Mouse (Mus musculus) adrenal gland, adult 18-20 months (tissue): Measurements from ENCODE around the gene Ak6. TPM values are rescaled to one million over a fixed set of nuclear protein-coding genes. Genes with fewer than 3 reads are reported as not detected.

Source experiments
- DNase-seq, 2 experiments: peaks; one replicate each; pipeline ENCODE4 v3.0.0; 2021 to 2022; ENCODE audit warnings: low spot score in 2 of 2
- total RNA-seq, 2 experiments: library from RNA; stranded (reverse); gene quantifications; 1 replicate in 1 of 2; 2 replicates in 1 of 2; pipeline ENCODE4 v1.2.3; 2021

Ak6 gene
- total RNA-seq, 2 experiments from 2014 or later = 70.0 to 71.9 TPM

DNA sequence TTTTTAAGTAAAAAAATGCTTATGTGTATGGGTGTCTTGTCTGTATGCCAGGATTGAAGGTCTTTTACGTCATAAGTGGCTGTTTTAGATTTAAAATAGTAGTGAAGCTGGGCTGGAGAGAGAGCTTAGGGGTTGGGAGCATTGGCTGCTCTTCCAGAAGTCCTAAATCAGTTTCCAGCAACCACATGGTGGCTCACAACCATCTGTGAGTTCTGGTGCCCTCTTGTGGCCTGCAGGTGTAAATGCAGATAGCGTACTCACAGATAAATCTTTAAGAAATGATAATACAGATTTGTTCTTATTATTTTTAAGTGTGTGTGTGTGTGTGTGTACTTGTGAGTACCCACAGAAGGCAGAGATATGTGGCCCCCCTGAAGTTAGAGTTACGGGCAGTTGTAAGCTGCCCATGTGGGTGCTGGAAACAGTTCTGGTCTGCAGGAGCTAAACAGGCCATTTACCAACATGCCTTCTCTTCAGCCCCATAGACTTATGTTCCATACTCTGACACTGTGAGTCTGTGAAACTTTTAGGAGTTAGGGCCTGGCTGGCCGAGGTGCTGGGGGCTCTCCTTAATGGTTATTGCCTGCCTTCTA is 9.2 kb downstream of the Ak6 start:
- DNase-seq = peak; percentile 29 to 46

DNA sequence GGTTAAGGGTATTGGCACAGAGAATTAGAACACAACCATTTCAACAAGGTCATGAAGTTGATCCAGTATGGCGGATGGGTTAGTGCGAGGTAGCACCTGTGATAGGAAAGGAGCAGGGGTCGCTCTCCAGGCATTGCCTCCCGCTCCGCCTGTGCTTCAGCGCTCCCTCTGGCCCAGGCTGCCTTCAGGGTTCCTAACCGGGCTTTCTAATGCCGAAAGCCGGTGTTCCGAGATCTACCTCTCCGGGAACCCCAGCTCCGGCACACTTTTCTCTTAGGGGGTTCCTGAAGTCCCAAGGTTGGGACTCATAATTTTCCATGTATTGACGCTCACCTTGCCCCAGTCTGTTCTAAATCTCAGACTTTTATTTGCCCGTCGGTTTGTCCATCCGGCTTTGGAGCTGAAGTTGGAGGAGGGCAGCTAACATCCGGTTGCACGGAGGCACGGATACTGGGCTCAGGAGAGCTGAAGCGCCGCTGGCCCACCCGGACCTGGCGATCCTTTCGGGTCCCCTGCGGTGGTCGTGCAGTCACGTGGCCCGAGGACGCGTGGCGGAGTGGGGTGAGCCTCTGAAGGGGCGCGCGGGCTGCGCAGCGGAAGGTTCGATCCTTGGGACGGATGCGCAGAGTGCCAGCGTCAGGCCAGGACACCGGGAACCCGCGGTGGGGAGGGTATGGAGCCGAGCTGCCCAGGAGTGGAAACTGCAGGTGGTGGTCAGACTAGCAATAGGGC is 18.7 kb downstream of the Ak6 start, which contains the start of gene Ccdc125:
Ccdc125 (plus strand) TSS at position 427 of the 732 bp plus-strand sequence.
- DNase-seq = peak in 1 of 2 experiments; percentile 10

DNA sequence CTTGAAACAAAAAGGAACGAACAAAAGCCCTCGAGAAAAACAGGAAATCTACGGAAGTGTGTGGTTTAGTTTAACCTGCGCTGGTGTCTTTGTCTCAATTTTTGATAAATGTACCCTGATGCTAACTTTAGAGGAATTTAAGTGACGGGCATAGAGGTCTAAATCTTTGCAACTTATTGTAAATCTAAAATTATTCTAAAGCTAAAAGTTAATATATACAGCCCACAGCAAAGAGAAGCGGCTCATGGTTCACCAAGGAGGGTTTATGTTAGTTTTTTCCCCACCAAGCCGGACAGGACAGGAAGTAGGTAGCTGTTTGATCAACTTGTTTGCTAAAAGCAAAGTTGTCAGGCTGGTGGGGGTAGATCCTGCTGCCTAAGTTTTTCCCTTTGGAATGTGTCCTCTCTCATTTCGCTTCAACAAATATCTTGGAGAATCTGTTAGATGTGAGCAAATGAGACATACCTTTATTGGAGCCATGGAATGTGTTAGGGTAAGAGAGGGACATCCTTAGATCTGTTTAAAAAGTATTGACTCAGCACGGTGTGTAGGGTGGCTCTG is 19.5 kb downstream of the Ak6 start:
- no peak for DNase-seq

DNA sequence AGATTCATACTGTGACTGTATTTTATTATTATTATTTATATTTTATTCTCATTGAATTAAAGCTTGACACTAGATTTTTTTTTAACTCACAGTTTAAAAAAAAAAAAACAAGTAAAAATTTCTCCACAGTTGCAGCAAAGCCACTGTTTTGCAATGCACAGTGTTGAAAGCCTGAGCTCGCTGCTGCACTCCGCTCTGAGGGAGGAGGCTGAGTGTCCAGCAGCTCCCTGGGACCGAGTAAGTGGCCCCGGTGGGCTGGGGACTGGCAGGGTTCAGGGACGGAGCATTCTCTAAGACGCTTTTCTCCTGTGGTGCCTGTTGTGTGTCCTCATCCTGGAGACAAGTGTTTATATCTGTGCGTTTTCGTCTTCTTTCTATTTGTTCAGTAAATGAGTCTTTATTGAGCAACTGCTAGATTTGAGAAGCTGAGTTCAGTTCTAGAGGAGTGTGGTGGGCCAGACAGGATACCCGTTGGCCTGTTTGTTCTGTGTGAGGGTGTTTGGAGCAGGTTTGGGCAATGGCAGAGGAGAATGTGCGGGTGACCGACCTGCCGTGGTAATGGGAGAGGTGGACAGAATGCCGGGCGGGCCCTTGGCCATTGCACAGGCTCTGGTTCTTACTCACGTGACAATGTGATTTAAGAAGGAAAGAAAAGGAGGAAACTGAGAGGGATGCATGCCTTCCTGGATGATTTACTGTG is 25.3 kb downstream of the Ak6 start:
- DNase-seq = no peak

DNA sequence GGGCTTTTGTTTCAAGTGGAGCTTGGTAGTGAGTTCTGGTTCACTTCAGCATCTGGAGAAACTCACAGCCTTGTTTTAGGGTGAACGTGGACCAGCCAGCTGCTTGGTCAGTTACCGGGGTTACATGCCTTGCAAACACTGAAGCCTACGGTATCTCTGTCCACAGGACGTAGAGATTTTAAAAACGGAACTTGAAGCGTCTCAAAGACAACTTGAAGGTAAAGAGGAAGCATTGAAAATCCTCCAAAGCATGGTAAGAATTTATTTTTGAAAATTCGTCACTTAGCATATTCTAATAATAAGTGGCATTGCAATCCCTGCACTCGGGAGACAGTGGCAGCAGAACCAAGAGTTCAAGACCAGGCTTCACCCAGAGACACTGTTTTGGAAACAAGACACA is 30.8 kb downstream of the Ak6 start:
- DNase-seq = no peak

DNA sequence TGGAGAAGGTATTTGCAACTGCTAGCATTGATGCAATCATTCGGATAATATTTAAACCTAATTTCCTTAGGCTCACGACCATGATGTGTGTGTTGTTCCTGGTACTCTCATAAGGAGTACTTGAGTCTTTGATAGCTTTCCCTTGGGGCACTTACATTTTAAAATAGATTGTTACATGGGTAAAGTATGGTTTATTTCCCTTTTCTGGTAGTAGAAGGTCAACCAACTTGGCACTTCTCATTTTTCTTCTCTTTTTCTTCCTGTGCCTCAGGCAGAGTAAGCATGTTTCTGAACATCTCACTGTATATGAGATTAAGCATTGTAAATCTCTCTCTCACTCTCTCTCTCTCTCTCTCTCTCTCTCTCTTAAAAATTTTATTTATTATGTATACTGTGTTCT is 32.1 kb downstream of the Ak6 start:
- DNase-seq = no peak

DNA sequence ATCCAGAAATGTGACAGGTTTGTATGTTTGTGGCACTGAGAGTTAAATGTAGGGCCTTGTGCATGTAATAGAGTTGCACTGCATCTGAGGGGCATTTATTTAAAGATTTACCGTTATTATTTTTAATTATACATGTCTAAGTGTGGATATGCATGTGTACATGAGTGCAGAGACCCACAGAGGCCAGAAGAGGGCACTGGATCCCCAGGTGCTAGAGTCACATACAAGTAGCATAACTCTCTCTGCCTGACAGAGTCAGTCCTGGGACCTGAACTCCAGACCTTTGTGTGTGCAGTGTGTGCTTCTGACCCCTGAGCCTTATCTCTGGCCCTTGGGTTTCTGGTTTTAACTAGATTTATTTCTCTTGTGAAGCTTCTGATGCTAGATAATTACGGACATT is 33.6 kb downstream of the Ak6 start:
- DNase-seq = no peak

DNA sequence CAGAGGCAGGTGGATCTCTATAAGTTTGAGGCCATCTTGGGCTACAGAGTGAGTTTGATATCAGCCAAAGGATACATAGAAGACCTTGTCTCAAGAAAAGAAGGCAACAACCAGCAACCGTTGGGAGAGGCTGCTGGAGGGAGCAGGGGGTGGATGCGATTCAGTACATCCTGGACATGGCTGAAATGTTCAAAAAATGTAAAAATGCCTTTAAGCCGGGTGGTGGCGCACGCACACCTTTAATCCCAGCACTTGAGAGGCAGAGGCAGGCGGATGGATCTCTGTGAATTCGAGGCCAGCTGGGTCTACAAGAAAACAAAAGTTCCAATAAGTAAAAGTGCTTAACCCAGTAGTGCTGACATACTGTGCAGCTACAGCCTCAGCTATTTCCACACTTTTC is 36.7 kb downstream of the Ak6 start:
- DNase-seq = no peak

DNA sequence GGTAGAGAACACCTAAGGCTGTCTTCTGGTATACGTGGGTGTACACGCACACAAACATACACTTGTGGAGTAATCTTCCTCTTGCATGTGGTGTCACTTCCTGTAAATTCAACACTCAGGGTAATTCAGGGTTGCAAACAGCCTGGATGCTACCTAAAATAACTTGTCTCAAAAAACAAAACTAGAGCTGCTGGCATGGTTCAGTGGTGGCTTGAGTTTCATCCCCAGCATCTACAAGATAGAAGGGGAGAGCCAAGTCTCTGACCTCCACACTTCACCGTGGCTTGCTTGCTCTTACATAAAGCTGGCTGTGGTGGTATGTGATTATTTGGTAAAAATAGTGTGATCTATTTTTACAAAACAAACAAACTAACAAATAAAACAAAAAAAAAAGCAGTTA is 46.8 kb downstream of the Ak6 start:
- DNase-seq = no peak

DNA sequence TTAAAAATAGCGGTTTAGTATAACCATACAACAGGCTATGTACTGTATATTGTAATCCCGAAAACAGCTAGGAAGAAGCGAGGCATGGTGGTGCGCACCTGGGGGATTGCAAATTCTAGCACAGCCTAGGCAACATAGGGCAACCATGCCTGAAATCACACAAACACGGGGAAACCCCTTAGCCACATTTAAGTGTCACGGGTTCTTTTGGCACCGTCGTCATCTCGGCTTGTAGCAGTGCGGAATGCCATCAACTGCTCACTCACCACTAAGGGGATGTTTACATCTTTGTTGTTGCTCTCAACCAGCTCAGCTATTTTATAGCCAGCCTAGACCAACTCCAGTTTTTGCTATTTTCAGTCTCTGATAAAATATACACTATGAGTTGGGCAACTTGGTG is 48.1 kb downstream of the Ak6 start:
- no peak for DNase-seq

DNA sequence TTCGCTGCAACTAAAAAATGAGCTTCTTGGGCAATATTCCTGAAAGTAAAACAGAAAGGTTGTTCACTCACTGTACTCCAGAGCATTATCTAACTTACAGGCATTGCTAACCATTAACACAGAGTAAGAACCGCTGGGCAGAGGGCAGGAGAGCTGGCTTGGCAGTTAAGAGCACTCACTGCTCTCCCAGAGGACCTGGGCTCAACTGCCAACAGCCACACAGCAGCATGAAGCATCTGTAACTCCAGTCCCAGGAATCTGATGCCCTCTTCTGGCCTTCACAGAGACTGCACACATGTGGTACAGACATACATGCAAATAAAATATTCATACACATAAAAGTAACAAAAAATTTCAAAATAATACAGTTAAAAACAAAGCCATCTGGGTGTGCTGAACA is 52.7 kb downstream of the Ak6 start:
- DNase-seq = no peak

DNA sequence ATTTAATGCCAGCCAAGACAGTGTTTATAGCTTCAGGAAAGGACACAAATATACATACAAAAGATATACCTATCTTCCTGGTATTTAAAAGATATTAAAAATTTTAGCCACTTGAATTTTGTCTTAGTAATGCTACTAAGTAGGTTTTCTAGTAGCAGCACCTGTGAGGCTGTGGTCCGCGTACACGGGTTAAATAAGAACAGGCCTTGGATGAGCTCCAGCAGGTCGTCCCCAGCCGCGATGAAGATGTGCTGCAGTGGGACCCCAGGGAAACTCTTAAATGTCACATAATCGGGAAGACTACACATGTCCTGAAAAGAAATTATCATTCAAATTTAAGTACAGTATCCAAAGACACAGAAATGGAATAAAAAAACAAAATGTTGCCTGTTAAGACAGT is 55.4 kb downstream of the Ak6 start:
- DNase-seq = no peak

DNA sequence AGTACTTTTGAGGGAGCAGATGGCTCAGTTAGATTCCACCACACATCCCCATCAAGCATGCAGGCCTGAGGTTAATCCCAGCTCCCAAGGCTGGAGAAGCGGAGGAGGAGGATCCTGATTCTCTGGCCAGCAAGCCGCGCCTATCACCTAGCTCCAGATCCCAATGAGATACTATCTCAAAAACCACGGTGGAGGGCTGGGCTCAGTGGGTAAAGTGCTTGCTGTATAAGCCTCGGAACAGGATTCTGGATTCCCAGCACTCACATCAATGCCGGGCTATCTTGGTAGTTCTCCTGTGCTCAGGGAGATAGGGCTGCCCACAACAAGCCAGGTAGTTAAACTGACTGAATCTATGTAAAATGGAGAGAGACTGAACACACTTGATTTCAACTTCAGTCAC is 64.7 kb downstream of the Ak6 start:
- no peak for DNase-seq

Other genes starting within 250 kb of the Ak6 start
- gene Naip1, start 198.1 kb upstream of the Ak6 start, total RNA-seq = under 1 TPM; 0.10 to 0.30 TPM
- gene Gtf2h2, start 158.4 kb upstream of the Ak6 start, total RNA-seq = 10 to 100 TPM; 27.8 to 31.4 TPM
- 10 to 100 TPM in 1 of 2 experiments, 1 to 10 TPM in 1; 2.5 to 22.2 TPM for gene Ocln, start 98.3 kb upstream of the Ak6 start, total RNA-seq
- gene Marveld2, start 34.0 kb upstream of the Ak6 start, total RNA-seq = under 1 TPM; 0.42 to 0.50 TPM
- gene Rad17, start 72 bp downstream of the Ak6 start, total RNA-seq = 10 to 100 TPM; 21.3 to 21.8 TPM
- gene Taf9, start 600 bp downstream of the Ak6 start, total RNA-seq = 10 to 100 TPM; 12.7 to 13.5 TPM
- 1 to 10 TPM in 1 of 2 experiments, under 1 TPM in 1; 0.66 to 1.3 TPM for gene Ccdc125, start 18.7 kb downstream of the Ak6 start, total RNA-seq
- 10 to 100 TPM; 33.7 to 36.7 TPM for gene Cdk7, start 80.0 kb downstream of the Ak6 start, total RNA-seq
- gene Mrps36, start 93.7 kb downstream of the Ak6 start, total RNA-seq = 100 to 1,000 TPM; 111 to 155 TPM
- gene Cenph, start 124.9 kb downstream of the Ak6 start, total RNA-seq = under 1 TPM in 1 of 2 experiments, not detected in 1; 0.22 TPM
- 1 to 10 TPM in 1 of 2 experiments, under 1 TPM in 1; 0.64 to 2.5 TPM for gene Ccnb1, start 135.6 kb downstream of the Ak6 start, total RNA-seq
- 10 to 100 TPM; 39.9 to 45.7 TPM for gene Slc30a5, start 182.4 kb downstream of the Ak6 start, total RNA-seq